ENCODE assay signal across 8 mouse cellular contexts in the genomic region with DNA sequence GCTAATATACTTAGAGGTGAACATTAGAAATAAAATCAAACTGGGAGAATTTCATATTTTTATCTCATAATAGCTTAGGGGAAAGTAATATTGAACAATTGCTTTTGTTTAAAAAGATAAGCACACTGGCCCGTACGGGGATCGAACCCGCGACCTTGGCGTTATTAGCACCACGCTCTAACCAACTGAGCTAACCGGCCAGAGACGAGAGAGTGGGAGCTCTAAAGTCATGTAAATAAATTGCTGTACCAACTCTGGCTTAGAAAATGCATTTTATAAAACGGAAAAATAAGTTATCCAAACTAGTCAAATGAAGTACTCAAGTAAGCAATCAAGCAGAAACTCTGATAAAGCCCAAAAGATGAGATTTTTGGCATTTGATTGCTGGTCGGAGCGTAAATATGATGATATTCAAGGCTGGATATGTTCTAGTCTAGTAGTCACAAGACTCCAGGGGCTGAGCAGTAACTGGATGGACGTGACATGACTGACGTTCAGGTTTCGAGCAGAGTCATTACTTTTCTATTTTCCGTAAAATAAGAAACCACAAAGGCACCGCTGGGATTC. TPM values are rescaled to one million over a fixed set of nuclear protein-coding genes. Genes with fewer than 3 reads are reported as not detected.
DNase-seq lines count a peak whose midpoint lies in the region; ATAC-seq and TF ChIP-seq lines count a peak whose summit lies in the region.

No protein-coding gene starts in this region.

- TF ChIP-seq CTCF in liver, postnatal 0 days (IDR thresholded peaks at IDR 0.05; ENCODE audit: low read depth): no peak
- TF ChIP-seq CTCF in olfactory bulb, adult 2 months (IDR thresholded peaks at IDR 0.05; ENCODE audit: insufficient read depth, low read depth, low read length): no peak

- peak; percentile 89 to 90 for DNase-seq in B cell, adult 2 months
- peak; percentile 84 for DNase-seq in adrenal gland, postnatal 10 days
- peak; percentile 78 for DNase-seq in embryonic facial prominence, embryonic 14.5 days (ENCODE audit: low spot score)
- DNase-seq in kidney, postnatal 25 days: peak; percentile 84 to 93
- peak; percentile 75 for DNase-seq in liver, postnatal 0 days
- DNase-seq in thymus, postnatal 36 days: peak; percentile 67 to 71

- no peak overlapping the region for H3K9ac ChIP-seq in embryonic facial prominence, embryonic 14.5 days (ENCODE audit: low read depth, low read length)
- H3K9ac ChIP-seq in heart, embryonic 16.5 days (ENCODE audit: low read length): peak overlapping the region; percentile 18; the same call in 1 of the 2 replicates
- 0 out of 2 replicates have a peak overlapping the region, but pooled peaks have one; percentile 39 for H3K9ac ChIP-seq in liver, postnatal 0 days (replicated peaks)

- under 1% methylated on average over 17 of the region's 17 CpGs for WGBS in embryonic facial prominence, embryonic 14.5 days
- 1% methylated on average over 17 of the region's 17 CpGs for WGBS in heart, embryonic 16.5 days
- 1% methylated on average over 17 of the region's 17 CpGs for WGBS in liver, postnatal 0 days (ENCODE audit: insufficient replicate concordance)
- 2% methylated on average over 17 of the region's 17 CpGs for WGBS in olfactory bulb, adult 2 months

- TF ChIP-seq EP300 in liver, postnatal 0 days (IDR thresholded peaks at IDR 0.05; ENCODE audit: low read depth): 0 out of 2 replicates have a peak, but pooled peaks have one; percentile 43

- peak overlapping the region; percentile 73; the same call in 1 of the 2 replicates for H3K27ac ChIP-seq in embryonic facial prominence, embryonic 14.5 days (replicated peaks; ENCODE audit: low read depth, low read length)
- peak overlapping the region; percentile 56 for H3K27ac ChIP-seq in heart, embryonic 16.5 days (ENCODE audit: low read length)
- peak overlapping the region; percentile 89 for H3K27ac ChIP-seq in liver, postnatal 0 days (ENCODE audit: low read depth)
- H3K27ac ChIP-seq in olfactory bulb, adult 2 months (ENCODE audit: insufficient read depth, low read depth, low read length): peak overlapping the region; percentile 52

- ATAC-seq in embryonic facial prominence, embryonic 14.5 days (ENCODE audit: low read depth): no peak; the same call in 1 of the 2 replicates
- no peak for ATAC-seq in heart, embryonic 16.5 days (replicated peaks; ENCODE audit: extremely low read depth, insufficient read depth, low FRiP score)
- ATAC-seq in liver, postnatal 0 days: no peak

- H3K27me3 ChIP-seq in embryonic facial prominence, embryonic 14.5 days (replicated peaks; ENCODE audit: control insufficient read depth, insufficient read depth, low read length): no peaks in the 10 kb centered on the region
- no peaks in the 10 kb centered on the region for H3K27me3 ChIP-seq in heart, embryonic 16.5 days (ENCODE audit: control insufficient read depth, insufficient read depth, low read length)
- H3K27me3 ChIP-seq in liver, postnatal 0 days (ENCODE audit: insufficient read depth, low read length): no peaks in the 10 kb centered on the region

- H3K9me3 ChIP-seq in embryonic facial prominence, embryonic 14.5 days (ENCODE audit: control insufficient read depth, low read length): no peaks in the 10 kb centered on the region
- no peaks in the 10 kb centered on the region for H3K9me3 ChIP-seq in heart, embryonic 16.5 days (replicated peaks; ENCODE audit: control insufficient read depth, low read length)
- H3K9me3 ChIP-seq in liver, postnatal 0 days (ENCODE audit: low read length): no peaks in the 10 kb centered on the region

- H3K4me1 ChIP-seq in embryonic facial prominence, embryonic 14.5 days (ENCODE audit: control insufficient read depth, insufficient read depth, low read length): peaks cover 24% of the 10 kb centered on the region
- peaks cover 39% of the 10 kb centered on the region for H3K4me1 ChIP-seq in heart, embryonic 16.5 days (ENCODE audit: control insufficient read depth, insufficient read depth, low read length)
- H3K4me1 ChIP-seq in liver, postnatal 0 days (ENCODE audit: insufficient read depth): peaks cover 36% of the 10 kb centered on the region
- peaks cover 22% of the 10 kb centered on the region for H3K4me1 ChIP-seq in olfactory bulb, adult 2 months (ENCODE audit: control insufficient read depth, insufficient read depth, low read length)

- TF ChIP-seq POLR2A in olfactory bulb, adult 2 months (IDR thresholded peaks at IDR 0.05; ENCODE audit: insufficient read depth, low read depth, low read length): no peak

- H3K4me3 ChIP-seq in embryonic facial prominence, embryonic 14.5 days (ENCODE audit: low read depth, low read length): peak overlapping the region; percentile 97
- H3K4me3 ChIP-seq in heart, embryonic 16.5 days (ENCODE audit: low read length): peak overlapping the region; percentile 92
- H3K4me3 ChIP-seq in liver, postnatal 0 days (ENCODE audit: low read depth, low read length): peak overlapping the region; percentile 71
- no peak overlapping the region for H3K4me3 ChIP-seq in olfactory bulb, adult 2 months (ENCODE audit: insufficient read depth, low read depth, low read length)

- H3K4me2 ChIP-seq in embryonic facial prominence, embryonic 14.5 days (ENCODE audit: low read depth, low read length): peak overlapping the region; percentile 96
- H3K4me2 ChIP-seq in heart, embryonic 16.5 days (ENCODE audit: low read depth, low read length): peak overlapping the region; percentile 81
- H3K4me2 ChIP-seq in liver, postnatal 0 days (ENCODE audit: low read depth, low read length): peak overlapping the region; percentile 98

- H3K36me3 ChIP-seq in embryonic facial prominence, embryonic 14.5 days (ENCODE audit: control insufficient read depth, insufficient read depth, low read length): no peaks in the 10 kb centered on the region
- no peaks in the 10 kb centered on the region for H3K36me3 ChIP-seq in heart, embryonic 16.5 days (ENCODE audit: control insufficient read depth, insufficient read depth)
- H3K36me3 ChIP-seq in liver, postnatal 0 days (replicated peaks; ENCODE audit: insufficient read depth, low read length): no peaks in the 10 kb centered on the region

RNA-seq across cellular contexts. Expression of gene Borcs6, which starts 2.8 kb away (rescaled TPM):
- 10 to 100 TPM; 19.1 to 22.1 TPM for total RNA-seq in adrenal gland, postnatal 10 days (2021)
- polyA plus RNA-seq in embryonic facial prominence, embryonic 14.5 days (2014; fragmentation: Nextera tagmentation; extraction: Ambion mirVana): 12.1 and 12.4 TPM in 2 replicates
- polyA plus RNA-seq in heart, embryonic 16.5 days (2015; fragmentation: Nextera tagmentation; extraction: Ambion mirVana): 11.2 and 12.0 TPM in 2 replicates
- polyA plus RNA-seq in liver, postnatal 0 days (2015; fragmentation: Nextera tagmentation; extraction: Ambion mirVana): 5.4 and 6.6 TPM in 2 replicates
- polyA plus RNA-seq in olfactory bulb, adult 2 months (2012; ENCODE audit: insufficient read depth, insufficient read length, low replicate concordance, missing spikeins): not detected in 2 replicates

RNA-seq across cellular contexts. Expression of gene Tmem107, which starts 8.3 kb away (rescaled TPM):
- total RNA-seq in adrenal gland, postnatal 10 days (2021): 10 to 100 TPM; 13.2 to 13.8 TPM
- polyA plus RNA-seq in embryonic facial prominence, embryonic 14.5 days (2014; fragmentation: Nextera tagmentation; extraction: Ambion mirVana): 65.6 and 87.8 TPM in 2 replicates
- 43.3 and 46.5 TPM in 2 replicates for polyA plus RNA-seq in heart, embryonic 16.5 days (2015; fragmentation: Nextera tagmentation; extraction: Ambion mirVana)
- polyA plus RNA-seq in liver, postnatal 0 days (2015; fragmentation: Nextera tagmentation; extraction: Ambion mirVana): 12.5 and 13.0 TPM in 2 replicates
- polyA plus RNA-seq in olfactory bulb, adult 2 months (2012; ENCODE audit: insufficient read depth, insufficient read length, low replicate concordance, missing spikeins): not detected in 2 replicates

RNA-seq across cellular contexts. Expression of gene Aurkb, which starts 16.8 kb away (rescaled TPM):
- 10 to 100 TPM; 16.2 to 22.5 TPM for total RNA-seq in adrenal gland, postnatal 10 days (2021)
- polyA plus RNA-seq in embryonic facial prominence, embryonic 14.5 days (2014; fragmentation: Nextera tagmentation; extraction: Ambion mirVana): 92.5 and 112 TPM in 2 replicates
- polyA plus RNA-seq in heart, embryonic 16.5 days (2015; fragmentation: Nextera tagmentation; extraction: Ambion mirVana): 85.7 and 95.3 TPM in 2 replicates
- polyA plus RNA-seq in liver, postnatal 0 days (2015; fragmentation: Nextera tagmentation; extraction: Ambion mirVana): 41.3 and 45.9 TPM in 2 replicates
- polyA plus RNA-seq in olfactory bulb, adult 2 months (2012; ENCODE audit: insufficient read depth, insufficient read length, low replicate concordance, missing spikeins): not detected in 2 replicates

RNA-seq across cellular contexts. Expression of gene Vamp2, which starts 26.0 kb away (rescaled TPM):
- 100 to 1,000 TPM; 104 to 143 TPM for total RNA-seq in adrenal gland, postnatal 10 days (2021)
- 89.1 and 97.0 TPM in 2 replicates for polyA plus RNA-seq in embryonic facial prominence, embryonic 14.5 days (2014; fragmentation: Nextera tagmentation; extraction: Ambion mirVana)
- 84.1 and 91.1 TPM in 2 replicates for polyA plus RNA-seq in heart, embryonic 16.5 days (2015; fragmentation: Nextera tagmentation; extraction: Ambion mirVana)
- 13.6 and 14.2 TPM in 2 replicates for polyA plus RNA-seq in liver, postnatal 0 days (2015; fragmentation: Nextera tagmentation; extraction: Ambion mirVana)
- 348 and 768 TPM in 2 replicates for polyA plus RNA-seq in olfactory bulb, adult 2 months (2012; ENCODE audit: insufficient read depth, insufficient read length, low replicate concordance, missing spikeins)

RNA-seq across cellular contexts. Expression of gene Per1, which starts 32.7 kb away (rescaled TPM):
- total RNA-seq in adrenal gland, postnatal 10 days (2021): 100 to 1,000 TPM in 1 of 2 experiments, 10 to 100 TPM in 1; 63.1 to 157 TPM
- polyA plus RNA-seq in embryonic facial prominence, embryonic 14.5 days (2014; fragmentation: Nextera tagmentation; extraction: Ambion mirVana): 21.5 and 28.2 TPM in 2 replicates
- polyA plus RNA-seq in heart, embryonic 16.5 days (2015; fragmentation: Nextera tagmentation; extraction: Ambion mirVana): 19.6 and 21.9 TPM in 2 replicates
- polyA plus RNA-seq in liver, postnatal 0 days (2015; fragmentation: Nextera tagmentation; extraction: Ambion mirVana): 3.0 and 8.2 TPM in 2 replicates
- not detected in 2 replicates for polyA plus RNA-seq in olfactory bulb, adult 2 months (2012; ENCODE audit: insufficient read depth, insufficient read length, low replicate concordance, missing spikeins)

Comparison
In these comparisons a context has a peak if more than half of its experiments do, and no peak if none do; other contexts are left out.
1. RNA of gene Tmem107, which starts 8.3 kb away (polyA plus RNA-seq): 65.6 to 87.8 TPM in embryonic facial prominence, embryonic 14.5 days, 43.3 to 46.5 TPM in heart, embryonic 16.5 days and 12.5 to 13.0 TPM in liver, postnatal 0 days; not detected in olfactory bulb, adult 2 months; every median in the first group is over 10 times any median in the second.
2. RNA of gene Aurkb, which starts 16.8 kb away (polyA plus RNA-seq): 85.7 to 95.3 TPM in heart, embryonic 16.5 days, 92.5 to 112 TPM in embryonic facial prominence, embryonic 14.5 days and 41.3 to 45.9 TPM in liver, postnatal 0 days; not detected in olfactory bulb, adult 2 months; every median in the first group is over 10 times any median in the second.
3. Peak in every context shown above with its lines, with median percentiles within 50 percentile points of each other: DNase-seq, H3K27ac ChIP-seq and H3K4me2 ChIP-seq.